Mouse (Mus musculus) liver, adult 2 months (tissue): Measurements from ENCODE around the gene Plpp6.

ENCODE experiments used
- CTCF ChIP-seq: fragments of 200-500 bp; IDR thresholded peaks from 2 replicates; pipeline ENCODE4 v1.5.1; 2011; ENCODE audit warnings: low read depth, low read length, control low read depth
- POLR2A ChIP-seq: fragments of 200-500 bp; IDR thresholded peaks from 2 replicates; pipeline ENCODE4 v1.6.1; 2011; ENCODE audit warnings: low read length, control low read depth; ENCODE audit not compliant: insufficient read depth; ENCODE audit errors: extremely low read depth

GRCm38 (mm10) chr19:29009046-29009445, 45.3 kb downstream of the Plpp6 start:
- TF ChIP-seq CTCF (no peak), POLR2A (no peak)
